Mouse (Mus musculus) neural tube, embryonic 12.5 days (tissue): ENCODE results near the gene Nfxl1. TPM values are rescaled to one million over a fixed set of nuclear protein-coding genes. Genes with fewer than 3 reads are reported as not detected.

Experiments used
- ATAC-seq: fragments of 200-750 bp; cut with Nextera tagmentation; 2 replicates; pipeline ENCODE4 v1.8.0; 2017; ENCODE audit warnings: low read depth, mild to moderate bottlenecking, moderate TSS enrichment, moderate library complexity; ENCODE audit not compliant: low FRiP score
- H3K27ac ChIP-seq: fragments of 300-500 bp; sonication (generic); 2 replicates; pipeline ENCODE4 v1.5.1; 2016
- H3K27me3 ChIP-seq: fragments of 300-500 bp; sonication (generic); replicated peaks from 2 replicates; pipeline ENCODE4 v1.6.1; 2016; ENCODE audit warnings: mild to moderate bottlenecking
- H3K36me3 ChIP-seq: fragments of 300-500 bp; sonication (generic); 2 replicates; pipeline ENCODE4 v1.6.1; 2016; ENCODE audit warnings: mild to moderate bottlenecking
- H3K4me1 ChIP-seq: fragments of 300-500 bp; sonication (generic); 2 replicates; pipeline ENCODE4 v1.6.1; 2016
- H3K4me2 ChIP-seq: fragments of 300-500 bp; sonication (generic); replicated peaks from 2 replicates; pipeline ENCODE4 v1.6.1; 2016; ENCODE audit warnings: mild to moderate bottlenecking
- H3K4me3 ChIP-seq: fragments of 300-500 bp; sonication (generic); 2 replicates; pipeline ENCODE4 v1.5.1; 2016
- H3K9ac ChIP-seq: fragments of 300-500 bp; sonication (generic); 2 replicates; pipeline ENCODE4 v1.6.1; 2016; ENCODE audit warnings: mild to moderate bottlenecking
- H3K9me3 ChIP-seq: fragments of 300-500 bp; sonication (generic); 2 replicates; pipeline ENCODE4 v1.6.1; 2016; ENCODE audit warnings: mild to moderate bottlenecking
- WGBS: fragments of 180-500 bp; shearing (Covaris S2); methylation state at CpG from one replicate; pipeline ENCODE4 v1.1.7; 2016; 5-methylcytosine and 5-hydroxymethylcytosine counted together
- polyA plus RNA-seq: library from polyadenylated mRNA; unstranded; fragments of >200 nt; fragmentation: Nextera tagmentation; extraction: Ambion mirVana; gene quantifications from 2 replicates; pipeline ENCODE4 v1.2.1, GENCODE M21; 2016

Nfxl1 gene
- polyA plus RNA-seq, 1 experiment from 2014 or later: 22.0 TPM

DNA sequence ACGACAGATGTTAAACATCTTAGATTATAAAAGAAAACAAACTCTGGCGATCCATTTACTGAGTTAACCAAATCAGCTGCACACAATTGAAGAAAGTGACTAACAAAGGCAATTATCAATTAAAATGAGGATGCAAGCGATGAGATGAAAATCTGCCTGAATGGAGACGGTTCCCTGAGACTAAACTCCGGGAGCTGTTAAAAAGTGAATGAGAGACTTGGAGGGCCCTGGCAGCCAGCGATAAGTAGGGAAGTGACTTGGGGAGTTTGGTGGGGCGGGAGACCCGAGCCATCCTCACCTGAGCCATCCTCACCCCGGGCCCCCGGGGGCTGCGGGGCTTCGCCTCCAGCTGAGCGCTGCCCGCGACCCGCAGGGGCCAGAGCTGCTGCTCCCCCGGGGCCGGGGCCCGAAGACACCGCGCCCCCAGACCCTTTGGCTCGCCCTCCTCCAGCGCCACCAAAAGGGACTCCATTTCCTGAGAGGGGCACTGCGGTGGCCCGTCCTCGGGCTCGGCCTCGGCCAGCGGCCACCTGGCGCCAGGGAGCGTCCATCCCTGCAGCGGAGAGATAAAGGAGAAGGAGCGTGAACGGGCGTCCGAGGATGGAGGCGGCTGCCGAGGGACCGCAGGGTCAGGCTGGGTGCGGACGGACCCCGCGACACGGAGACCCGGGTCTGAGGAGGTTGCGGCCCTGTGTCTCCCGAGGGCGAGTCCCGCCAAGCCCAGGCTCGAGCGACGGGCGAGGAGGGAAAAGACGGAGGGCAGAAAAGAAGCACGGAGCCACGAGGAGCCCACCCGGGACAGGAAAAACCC, 563 bp downstream of the Nfxl1 start:
- Histone ChIP-seq H3K4me1 (peaks cover 8% of the 10 kb centered on the region; the same call in 1 of the 2 replicates), H3K36me3 (peaks cover 8% of the 10 kb centered on the region), H3K9ac (peak overlapping the region; percentile 77), H3K9me3 (no peaks in the 10 kb centered on the region), H3K27me3 (no peaks in the 10 kb centered on the region), H3K4me3 (peak overlapping the region; percentile 69), H3K27ac (peak overlapping the region; percentile 21; the same call in 1 of the 2 replicates), H3K4me2 (peak overlapping the region; percentile 72)
- under 1% methylated on average over 57 of the region's 57 CpGs for WGBS
- peak; percentile 84 for ATAC-seq

DNA sequence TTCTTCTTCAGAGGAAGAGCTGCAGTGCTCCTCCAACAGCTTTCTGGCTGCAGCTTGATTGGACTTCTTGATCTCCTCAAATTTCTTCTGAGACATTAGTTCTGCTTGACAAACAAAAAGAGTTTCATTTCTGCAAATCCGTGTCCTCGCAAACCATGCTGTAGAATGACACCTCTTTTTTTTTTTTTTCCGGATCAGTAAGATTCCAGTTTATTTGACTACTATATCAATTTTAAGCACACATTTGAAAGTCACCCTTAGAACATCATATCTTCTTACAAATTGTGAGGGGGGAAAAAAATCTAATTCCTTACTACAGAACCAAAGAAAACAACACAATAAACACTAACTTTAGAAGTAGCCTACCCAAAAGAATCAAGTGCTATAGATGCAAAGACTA, 3.2 kb downstream of the Nfxl1 start:
- no peak for ATAC-seq
- WGBS: 83% methylated on average over 3 of the region's 3 CpGs
- H3K27ac ChIP-seq: no peak overlapping the region
- peaks cover 8% of the 10 kb centered on the region for H3K36me3 ChIP-seq
- H3K9ac ChIP-seq: no peak overlapping the region
- H3K27me3 ChIP-seq: no peaks in the 10 kb centered on the region
- H3K4me1 ChIP-seq: peaks cover 8% of the 10 kb centered on the region; the same call in 1 of the 2 replicates
- no peaks in the 10 kb centered on the region for H3K9me3 ChIP-seq
- no peak overlapping the region for H3K4me3 ChIP-seq
- no peak overlapping the region for H3K4me2 ChIP-seq

DNA sequence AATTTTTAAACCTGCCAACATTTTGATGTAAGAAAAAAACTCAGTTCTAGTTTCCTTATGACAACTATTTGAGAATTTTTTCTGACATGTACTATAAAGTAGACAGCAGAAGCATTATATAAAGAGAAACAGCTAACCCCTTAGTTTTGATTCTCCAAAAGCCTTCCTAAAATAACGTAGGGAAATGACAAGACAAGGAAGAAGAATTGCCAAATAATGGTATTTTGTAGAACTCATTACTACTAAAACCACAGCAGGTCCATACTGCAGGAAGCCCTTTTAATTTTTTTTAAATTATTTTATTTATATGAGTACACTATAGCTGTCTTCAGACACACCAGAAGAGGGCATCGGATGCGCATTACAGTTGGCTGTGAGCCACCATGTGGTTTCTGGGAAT, 8.3 kb downstream of the Nfxl1 start:
- H3K4me1 ChIP-seq: no peaks in the 10 kb centered on the region
- no peak overlapping the region for H3K27ac ChIP-seq
- H3K4me2 ChIP-seq: no peak overlapping the region
- WGBS: 95% methylated on average over 3 of the region's 3 CpGs
- H3K36me3 ChIP-seq: peaks cover 12% of the 10 kb centered on the region
- no peak for ATAC-seq
- no peak overlapping the region for H3K4me3 ChIP-seq
- no peaks in the 10 kb centered on the region for H3K9me3 ChIP-seq
- H3K27me3 ChIP-seq: no peaks in the 10 kb centered on the region
- H3K9ac ChIP-seq: no peak overlapping the region

DNA sequence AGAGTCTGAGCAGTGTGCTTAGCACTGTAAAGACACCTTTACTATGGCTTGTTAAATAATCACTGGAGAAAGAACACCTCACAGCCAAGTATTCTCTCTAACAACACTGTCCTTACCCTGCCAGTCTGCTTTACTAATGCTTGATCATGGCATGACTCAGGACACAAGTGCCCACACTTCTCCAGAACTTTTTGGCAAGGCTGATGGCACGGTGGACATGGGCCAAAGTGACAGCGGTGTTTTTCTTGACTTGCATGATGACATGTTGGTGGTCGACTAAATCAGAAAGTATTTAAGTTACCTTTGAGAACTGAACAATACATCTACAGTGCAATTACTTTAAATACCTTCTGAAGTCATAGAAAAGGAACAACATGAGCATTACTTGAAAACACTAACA, 30.6 kb downstream of the Nfxl1 start:
- no peaks in the 10 kb centered on the region for H3K4me1 ChIP-seq
- ATAC-seq: no peak
- H3K9ac ChIP-seq: no peak overlapping the region
- H3K36me3 ChIP-seq: peaks cover 32% of the 10 kb centered on the region
- 97% methylated on average over 3 of the region's 3 CpGs for WGBS
- H3K4me2 ChIP-seq: no peak overlapping the region
- H3K27me3 ChIP-seq: no peaks in the 10 kb centered on the region
- no peak overlapping the region for H3K27ac ChIP-seq
- H3K4me3 ChIP-seq: no peak overlapping the region
- H3K9me3 ChIP-seq: 0 out of 2 replicates have a peak, but pooled peaks cover 4% of the 10 kb centered on the region

DNA sequence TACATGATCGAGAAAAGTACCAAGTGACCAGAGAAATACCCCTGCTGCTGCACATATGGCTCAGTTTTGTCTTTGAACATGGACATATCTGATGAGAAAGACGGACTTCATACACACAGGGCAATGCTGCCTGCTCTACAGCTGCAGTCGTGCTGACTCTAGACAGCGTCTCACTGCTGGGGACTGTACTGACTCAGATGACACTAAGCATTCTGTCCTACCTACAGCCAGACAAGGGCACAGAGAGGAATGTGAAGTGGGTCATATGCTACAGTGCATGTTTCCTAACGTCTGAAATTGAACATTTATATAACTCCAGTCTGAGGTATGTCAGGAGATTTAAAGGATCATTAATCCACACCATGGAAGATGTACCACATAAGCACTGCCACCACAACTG, 45.7 kb downstream of the Nfxl1 start:
- Histone ChIP-seq H3K4me2 (no peak overlapping the region), H3K9me3 (no peaks in the 10 kb centered on the region), H3K9ac (no peak overlapping the region), H3K4me3 (no peak overlapping the region), H3K36me3 (peaks cover 20% of the 10 kb centered on the region), H3K27ac (no peak overlapping the region), H3K4me1 (no peaks in the 10 kb centered on the region), H3K27me3 (no peaks in the 10 kb centered on the region)
- no peak for ATAC-seq
- 86% methylated on average over 5 of the region's 5 CpGs for WGBS

DNA sequence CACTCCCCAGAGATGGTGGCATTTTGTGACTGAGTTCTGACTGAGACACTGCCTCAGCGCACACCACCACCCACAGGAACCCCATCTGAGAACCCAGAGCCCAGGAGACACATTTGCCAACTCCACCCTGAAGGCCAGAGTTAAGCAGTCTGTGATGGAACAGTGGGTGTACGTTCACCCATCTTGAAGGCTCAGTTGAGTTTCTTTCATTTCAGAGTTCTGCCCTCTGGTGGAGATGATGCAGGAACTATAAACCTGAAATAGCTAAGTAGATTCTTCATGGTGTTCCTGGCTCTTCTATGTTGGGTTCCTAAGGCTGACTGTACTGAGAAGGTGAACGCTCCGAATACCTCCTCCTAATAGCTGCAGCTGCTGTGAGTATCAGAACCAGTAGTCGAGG, 53.7 kb downstream of the Nfxl1 start:
- H3K4me1 ChIP-seq: peaks cover 10% of the 10 kb centered on the region
- no peak for ATAC-seq
- no peak overlapping the region for H3K27ac ChIP-seq
- H3K27me3 ChIP-seq: peaks cover 32% of the 10 kb centered on the region
- H3K4me2 ChIP-seq: no peak overlapping the region
- no peak overlapping the region for H3K4me3 ChIP-seq
- no peak overlapping the region for H3K9ac ChIP-seq
- 77% methylated on average over 5 of the region's 5 CpGs for WGBS
- H3K9me3 ChIP-seq: no peaks in the 10 kb centered on the region
- H3K36me3 ChIP-seq: no peaks in the 10 kb centered on the region

DNA sequence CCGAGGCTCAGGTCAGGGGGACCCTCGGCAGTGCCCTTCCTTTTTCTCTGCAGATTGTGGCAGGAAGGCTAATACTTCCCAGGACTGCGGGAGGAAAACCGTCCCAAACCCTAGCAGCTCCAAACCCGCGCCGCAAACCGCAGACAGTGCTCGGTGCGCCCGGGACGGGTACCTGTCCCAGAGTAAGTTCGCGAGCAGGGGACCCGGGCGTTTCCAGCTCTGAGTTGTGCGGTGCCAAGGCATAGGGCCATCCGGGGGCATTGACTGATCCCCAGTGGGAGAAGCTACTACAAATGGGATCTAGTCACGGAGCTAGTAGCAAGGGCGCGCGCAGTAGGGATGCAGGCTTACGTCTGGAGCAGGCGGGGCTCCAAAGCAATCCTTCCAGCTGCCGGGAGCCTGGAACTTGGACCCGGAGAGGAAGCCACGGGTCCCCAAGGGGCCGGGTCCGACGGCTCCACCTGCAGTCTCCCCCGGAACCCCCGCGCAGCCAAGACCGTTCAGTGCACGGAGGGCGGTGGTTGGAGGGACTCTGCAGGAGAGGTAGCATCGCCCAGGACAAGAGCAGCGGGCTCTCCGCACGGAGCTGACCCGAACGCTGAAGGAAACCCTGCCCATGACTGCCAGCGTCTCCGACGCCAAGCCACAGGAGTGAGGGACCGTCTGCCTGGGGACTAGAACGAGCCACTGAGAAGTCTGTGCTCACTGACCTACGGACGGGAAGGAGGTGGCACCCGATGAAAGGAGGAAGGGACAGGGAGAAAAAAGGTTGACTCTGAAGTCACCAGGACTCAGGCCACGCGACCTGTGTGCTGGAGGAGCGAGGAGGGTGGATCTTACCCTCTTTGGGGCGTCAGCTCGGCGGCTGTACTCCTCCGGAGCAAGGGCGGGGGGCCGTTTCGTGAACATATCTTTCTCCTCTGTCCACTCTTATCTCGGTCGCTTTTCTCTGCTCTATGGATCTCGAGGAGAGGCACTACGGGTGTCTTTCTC, 55.7 kb downstream of the Nfxl1 start, which contains the start of gene Corin:
Gene Corin (minus strand): TSS at position 943 of the 993 bp plus-strand sequence.
- H3K4me2 ChIP-seq: peak within 1 kb of the TSS; percentile 64
- WGBS: 1% methylated on average over 64 of the region's 64 CpGs
- no peaks in the 10 kb centered on the region for H3K36me3 ChIP-seq
- H3K27me3 ChIP-seq: peaks cover 32% of the 10 kb centered on the region
- peak within 1 kb of the TSS; percentile 35 for H3K4me3 ChIP-seq
- ATAC-seq: peak; percentile 56
- peaks cover 10% of the 10 kb centered on the region for H3K4me1 ChIP-seq
- no peak within 1 kb of the TSS for H3K27ac ChIP-seq
- H3K9ac ChIP-seq: no peak within 1 kb of the TSS; the same call in 1 of the 2 replicates
- no peaks in the 10 kb centered on the region for H3K9me3 ChIP-seq

DNA sequence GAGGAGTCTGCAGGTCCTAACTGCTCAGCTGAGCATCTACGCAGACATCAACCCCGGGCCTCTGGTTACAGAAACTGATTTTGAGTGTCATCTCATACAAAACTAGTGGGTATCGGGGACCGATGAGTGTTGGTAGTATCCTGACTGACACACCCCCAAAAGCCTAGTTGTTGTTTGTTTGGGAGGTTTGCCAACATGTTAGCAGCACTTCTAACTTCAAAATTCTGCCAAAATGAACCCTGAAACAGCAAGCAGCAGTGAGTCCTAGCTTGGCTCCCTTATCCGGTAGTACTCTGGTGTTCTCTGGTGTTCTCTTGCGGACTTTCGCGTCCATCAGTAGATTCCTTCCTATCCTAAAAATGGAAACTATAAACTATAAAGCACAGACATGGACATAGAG, 56.7 kb downstream of the Nfxl1 start:
- H3K4me1 ChIP-seq: peaks cover 10% of the 10 kb centered on the region
- no peak overlapping the region for H3K9ac ChIP-seq
- H3K4me2 ChIP-seq: no peak overlapping the region
- WGBS: 77% methylated on average over 8 of the region's 8 CpGs
- no peak for ATAC-seq
- no peaks in the 10 kb centered on the region for H3K36me3 ChIP-seq
- H3K27ac ChIP-seq: no peak overlapping the region
- H3K4me3 ChIP-seq: no peak overlapping the region
- peaks cover 32% of the 10 kb centered on the region for H3K27me3 ChIP-seq
- H3K9me3 ChIP-seq: no peaks in the 10 kb centered on the region

DNA sequence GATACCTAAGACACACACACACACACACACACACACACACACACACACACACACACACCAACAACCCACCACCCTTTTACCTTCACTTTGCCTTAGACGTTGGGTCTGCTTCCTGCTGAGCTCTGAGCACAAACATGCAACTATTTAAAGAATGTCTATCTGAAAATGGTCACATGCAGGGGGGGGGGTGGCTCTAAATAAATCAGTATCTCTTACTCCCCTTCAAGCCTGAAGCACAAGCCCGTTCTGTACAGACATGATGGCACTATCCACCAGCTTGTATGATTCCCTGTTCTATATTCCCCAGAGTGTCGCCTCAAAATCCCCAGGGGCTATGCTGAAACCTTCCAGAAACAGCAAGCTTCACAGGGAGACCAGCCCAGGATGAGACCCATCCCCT, 57.7 kb downstream of the Nfxl1 start:
- Histone ChIP-seq H3K9ac (no peak overlapping the region), H3K4me2 (no peak overlapping the region), H3K9me3 (no peaks in the 10 kb centered on the region), H3K27ac (no peak overlapping the region), H3K36me3 (no peaks in the 10 kb centered on the region), H3K4me3 (no peak overlapping the region), H3K27me3 (peaks cover 32% of the 10 kb centered on the region), H3K4me1 (peaks cover 10% of the 10 kb centered on the region)
- 62% methylated on average over 3 of the region's 3 CpGs for WGBS
- no peak for ATAC-seq

DNA sequence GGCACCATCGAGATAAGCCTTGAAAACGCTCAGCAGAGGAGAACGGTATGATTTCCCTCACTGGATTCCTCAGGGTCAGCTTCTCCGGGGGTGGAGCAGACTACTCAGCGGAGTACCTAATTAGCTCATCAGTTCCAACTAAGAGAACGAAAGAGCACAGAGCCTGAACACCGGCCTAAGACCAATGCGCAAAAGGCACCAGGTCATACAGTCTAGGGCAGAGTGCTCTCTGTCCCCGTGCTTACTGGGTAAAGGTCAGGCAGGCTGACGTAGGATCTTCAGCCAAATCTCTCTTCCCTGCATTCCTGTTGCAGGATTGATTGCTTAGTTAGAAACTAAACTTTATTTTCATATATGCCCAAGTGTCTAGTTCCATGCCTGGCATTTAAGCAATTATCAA, 61.2 kb downstream of the Nfxl1 start:
- Histone ChIP-seq H3K4me2 (no peak overlapping the region), H3K9me3 (no peaks in the 10 kb centered on the region), H3K27ac (no peak overlapping the region), H3K36me3 (no peaks in the 10 kb centered on the region), H3K4me1 (0 out of 2 replicates have a peak, but pooled peaks cover under 1% of the 10 kb centered on the region), H3K9ac (no peak overlapping the region), H3K27me3 (peaks cover 14% of the 10 kb centered on the region), H3K4me3 (no peak overlapping the region)
- 82% methylated on average over 10 of the region's 10 CpGs for WGBS
- no peak for ATAC-seq

DNA sequence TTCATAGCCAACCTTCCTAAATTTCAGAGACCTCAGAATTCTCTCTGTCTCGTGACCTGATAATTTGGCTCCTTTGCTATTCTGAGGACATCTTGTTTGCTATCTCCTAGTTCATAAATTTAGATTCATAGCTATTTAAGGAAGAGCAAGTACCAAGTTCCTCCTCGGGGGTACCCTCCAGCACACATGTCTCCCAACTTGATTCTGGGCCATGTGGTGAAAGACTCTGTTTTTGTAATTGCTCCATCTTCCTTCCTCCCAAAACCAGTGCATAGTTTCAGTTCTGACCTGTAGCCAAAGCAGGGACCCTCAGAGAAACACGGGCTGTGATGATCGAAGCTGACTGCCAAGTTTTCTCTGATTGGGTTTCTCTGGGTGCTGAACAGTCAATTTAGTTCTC, 62.7 kb downstream of the Nfxl1 start:
- H3K27ac ChIP-seq: no peak overlapping the region
- no peak overlapping the region for H3K4me3 ChIP-seq
- no peaks in the 10 kb centered on the region for H3K9me3 ChIP-seq
- no peak overlapping the region for H3K4me2 ChIP-seq
- no peaks in the 10 kb centered on the region for H3K27me3 ChIP-seq
- ATAC-seq: no peak
- 86% methylated on average over 4 of the region's 4 CpGs for WGBS
- H3K9ac ChIP-seq: no peak overlapping the region
- no peaks in the 10 kb centered on the region for H3K4me1 ChIP-seq
- H3K36me3 ChIP-seq: no peaks in the 10 kb centered on the region

DNA sequence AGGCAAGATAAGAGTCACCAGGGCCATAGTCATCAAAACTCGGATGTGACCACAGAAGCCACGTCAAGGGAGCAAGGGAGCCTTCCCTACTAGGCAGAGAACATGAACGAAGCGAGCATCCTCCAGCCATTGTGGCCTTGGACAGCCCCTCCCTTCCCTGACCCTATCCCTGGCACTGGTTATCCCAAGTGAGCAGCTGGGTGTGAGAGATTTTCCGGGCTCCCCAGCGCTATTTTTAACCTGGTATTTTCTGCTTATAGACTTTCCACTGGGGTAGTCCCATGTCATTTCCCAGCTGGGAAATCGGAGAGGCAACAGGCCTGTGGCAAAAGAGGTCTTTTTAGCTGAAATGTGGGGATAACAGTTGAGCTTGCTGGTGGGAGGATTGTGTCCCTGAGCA, 65.6 kb downstream of the Nfxl1 start:
- Histone ChIP-seq H3K9me3 (no peaks in the 10 kb centered on the region), H3K4me3 (no peak overlapping the region), H3K4me2 (no peak overlapping the region), H3K27ac (no peak overlapping the region), H3K27me3 (no peaks in the 10 kb centered on the region), H3K36me3 (no peaks in the 10 kb centered on the region), H3K4me1 (no peaks in the 10 kb centered on the region), H3K9ac (no peak overlapping the region)
- no peak for ATAC-seq
- WGBS: 81% methylated on average over 7 of the region's 7 CpGs
